Mouse (Mus musculus): Measurements from ENCODE around the gene Olfr49. TPM values are rescaled to one million over a fixed set of nuclear protein-coding genes. Genes with fewer than 3 reads are reported as not detected.

The Olfr49 gene
- polyA plus RNA-seq, 1 experiment from 2014 or later, result not detected

GRCm38 (mm10) chr14:54276446-54276845 is 8.3 kb downstream of the Olfr49 start:
- Histone ChIP-seq H3K4me2 (no peak overlapping the region), H3K4me3 (no peak overlapping the region), H3K9ac (no peak overlapping the region), H3K36me3 (no peaks in the 10 kb centered on the region), H3K27ac (no peak overlapping the region), H3K4me1 (no peaks in the 10 kb centered on the region), H3K9me3 (no peaks in the 10 kb centered on the region), H3K27me3 (no peaks in the 10 kb centered on the region)
- ATAC-seq (ENCODE audit: borderline replicate concordance, extremely low read depth, low FRiP score, low TSS enrichment), result no peak
- WGBS, result 83% methylated on average over 2 of the region's 2 CpGs

- ATAC-seq (ENCODE audit: borderline replicate concordance, extremely low read depth, low FRiP score, low TSS enrichment), result no peak
- no peak overlapping the region for H3K4me2 ChIP-seq
- WGBS, result 79% methylated on average over 3 of the region's 3 CpGs
- H3K4me1 ChIP-seq, result no peaks in the 10 kb centered on the region
- no peak overlapping the region for H3K9ac ChIP-seq
- no peaks in the 10 kb centered on the region for H3K27me3 ChIP-seq
- H3K4me3 ChIP-seq, result no peak overlapping the region
- H3K9me3 ChIP-seq, result no peaks in the 10 kb centered on the region
- H3K27ac ChIP-seq, result no peak overlapping the region
- peaks cover 3% of the 10 kb centered on the region; the same call in 1 of the 2 replicates for H3K36me3 ChIP-seq
Measured at GRCm38 (mm10) chr14:54272696-54273095, 12.0 kb downstream of the Olfr49 start.

GRCm38 (mm10) chr14:54271976-54272606 is 12.6 kb downstream of the Olfr49 start:
- H3K4me3 ChIP-seq, result no peak overlapping the region
- H3K9me3 ChIP-seq, result no peaks in the 10 kb centered on the region
- H3K27me3 ChIP-seq, result no peaks in the 10 kb centered on the region
- H3K4me2 ChIP-seq, result no peak overlapping the region
- WGBS, result 75% methylated on average over 3 of the region's 3 CpGs
- H3K36me3 ChIP-seq, result peaks cover 3% of the 10 kb centered on the region; the same call in 1 of the 2 replicates
- ATAC-seq (ENCODE audit: borderline replicate concordance, extremely low read depth, low FRiP score, low TSS enrichment), result no peak
- H3K27ac ChIP-seq, result no peak overlapping the region
- H3K9ac ChIP-seq, result no peak overlapping the region
- H3K4me1 ChIP-seq, result no peaks in the 10 kb centered on the region

- no peaks in the 10 kb centered on the region for H3K4me1 ChIP-seq
- H3K36me3 ChIP-seq, result peaks cover 3% of the 10 kb centered on the region; the same call in 1 of the 2 replicates
- ATAC-seq (ENCODE audit: borderline replicate concordance, extremely low read depth, low FRiP score, low TSS enrichment), result no peak
- H3K27me3 ChIP-seq, result no peaks in the 10 kb centered on the region
- H3K27ac ChIP-seq, result no peak overlapping the region
- H3K4me3 ChIP-seq, result no peak overlapping the region
- no peak overlapping the region for H3K4me2 ChIP-seq
- no peak overlapping the region for H3K9ac ChIP-seq
- 86% methylated on average over 3 of the region's 3 CpGs for WGBS
- H3K9me3 ChIP-seq, result no peaks in the 10 kb centered on the region
Measured at GRCm38 (mm10) chr14:54270413-54270812, 14.3 kb downstream of the Olfr49 start.

GRCm38 (mm10) chr14:54269566-54269965 is 15.2 kb downstream of the Olfr49 start:
- WGBS, result 91% methylated on average over 3 of the region's 3 CpGs
- no peaks in the 10 kb centered on the region for H3K27me3 ChIP-seq
- no peak overlapping the region for H3K4me3 ChIP-seq
- H3K27ac ChIP-seq, result no peak overlapping the region
- peaks cover 3% of the 10 kb centered on the region; the same call in 1 of the 2 replicates for H3K36me3 ChIP-seq
- H3K9me3 ChIP-seq, result no peaks in the 10 kb centered on the region
- no peaks in the 10 kb centered on the region for H3K4me1 ChIP-seq
- H3K9ac ChIP-seq, result no peak overlapping the region
- no peak overlapping the region for H3K4me2 ChIP-seq
- no peak for ATAC-seq (ENCODE audit: borderline replicate concordance, extremely low read depth, low FRiP score, low TSS enrichment)

GRCm38 (mm10) chr14:54267966-54268365 is 16.8 kb downstream of the Olfr49 start:
- no peak for ATAC-seq (ENCODE audit: borderline replicate concordance, extremely low read depth, low FRiP score, low TSS enrichment)
- Histone ChIP-seq H3K9ac (no peak overlapping the region), H3K27ac (no peak overlapping the region), H3K4me1 (no peaks in the 10 kb centered on the region), H3K27me3 (no peaks in the 10 kb centered on the region), H3K9me3 (no peaks in the 10 kb centered on the region), H3K4me3 (no peak overlapping the region), H3K36me3 (peaks cover 3% of the 10 kb centered on the region; the same call in 1 of the 2 replicates), H3K4me2 (no peak overlapping the region)
- 91% methylated on average over 10 of the region's 10 CpGs for WGBS

- no peaks in the 10 kb centered on the region for H3K9me3 ChIP-seq
- no peak overlapping the region for H3K4me2 ChIP-seq
- no peak overlapping the region for H3K4me3 ChIP-seq
- H3K4me1 ChIP-seq, result no peaks in the 10 kb centered on the region
- H3K27me3 ChIP-seq, result no peaks in the 10 kb centered on the region
- peaks cover 3% of the 10 kb centered on the region; the same call in 1 of the 2 replicates for H3K36me3 ChIP-seq
- WGBS, result 72% methylated on average over 6 of the region's 6 CpGs
- no peak for ATAC-seq (ENCODE audit: borderline replicate concordance, extremely low read depth, low FRiP score, low TSS enrichment)
- no peak overlapping the region for H3K9ac ChIP-seq
- no peak overlapping the region for H3K27ac ChIP-seq
Measured at GRCm38 (mm10) chr14:54265951-54266350, 18.8 kb downstream of the Olfr49 start.

- peaks cover 2% of the 10 kb centered on the region for H3K4me1 ChIP-seq
- H3K27me3 ChIP-seq, result no peaks in the 10 kb centered on the region
- peaks cover 3% of the 10 kb centered on the region; the same call in 1 of the 2 replicates for H3K36me3 ChIP-seq
- H3K4me2 ChIP-seq, result no peak overlapping the region
- whole genome bisulfite sequencing, result 58% methylated on average over 10 of the region's 10 CpGs
- no peaks in the 10 kb centered on the region for H3K9me3 ChIP-seq
- no peak overlapping the region for H3K27ac ChIP-seq
- ATAC-seq (ENCODE audit: borderline replicate concordance, extremely low read depth, low FRiP score, low TSS enrichment), result no peak
- H3K4me3 ChIP-seq, result no peak overlapping the region
- no peak overlapping the region for H3K9ac ChIP-seq
Measured at GRCm38 (mm10) chr14:54265093-54265492, 19.6 kb downstream of the Olfr49 start.

- H3K9ac ChIP-seq, result no peak overlapping the region
- no peak overlapping the region for H3K4me2 ChIP-seq
- no peaks in the 10 kb centered on the region for H3K27me3 ChIP-seq
- H3K36me3 ChIP-seq, result peaks cover 3% of the 10 kb centered on the region; the same call in 1 of the 2 replicates
- peaks cover 10% of the 10 kb centered on the region for H3K4me1 ChIP-seq
- H3K9me3 ChIP-seq, result no peaks in the 10 kb centered on the region
- no peak overlapping the region for H3K27ac ChIP-seq
- no peak overlapping the region for H3K4me3 ChIP-seq
- no peak for ATAC-seq (ENCODE audit: borderline replicate concordance, extremely low read depth, low FRiP score, low TSS enrichment)
- 88% methylated on average over 7 of the region's 7 CpGs for WGBS
Measured at GRCm38 (mm10) chr14:54264231-54264630, 20.5 kb downstream of the Olfr49 start.

GRCm38 (mm10) chr14:54263099-54263498 is 21.6 kb downstream of the Olfr49 start:
- Histone ChIP-seq H3K4me3 (no peak overlapping the region), H3K4me2 (no peak overlapping the region), H3K27me3 (no peaks in the 10 kb centered on the region), H3K27ac (no peak overlapping the region), H3K9me3 (no peaks in the 10 kb centered on the region), H3K36me3 (peaks cover 1% of the 10 kb centered on the region; the same call in 1 of the 2 replicates), H3K4me1 (peaks cover 17% of the 10 kb centered on the region), H3K9ac (no peak overlapping the region)
- WGBS, result 88% methylated on average over 6 of the region's 6 CpGs
- no peak for ATAC-seq (ENCODE audit: borderline replicate concordance, extremely low read depth, low FRiP score, low TSS enrichment)

- no peak for ATAC-seq (ENCODE audit: borderline replicate concordance, extremely low read depth, low FRiP score, low TSS enrichment)
- Histone ChIP-seq H3K4me2 (no peak overlapping the region), H3K9me3 (no peaks in the 10 kb centered on the region), H3K27ac (no peak overlapping the region), H3K9ac (no peak overlapping the region), H3K4me1 (peaks cover 17% of the 10 kb centered on the region), H3K27me3 (no peaks in the 10 kb centered on the region), H3K36me3 (no peaks in the 10 kb centered on the region; the same call in 1 of the 2 replicates), H3K4me3 (no peak overlapping the region)
- 87% methylated on average over 8 of the region's 8 CpGs for WGBS
Measured at GRCm38 (mm10) chr14:54262622-54263021, 22.1 kb downstream of the Olfr49 start.

- WGBS, result 96% methylated on average over 2 of the region's 2 CpGs
- H3K9ac ChIP-seq, result no peak overlapping the region
- no peaks in the 10 kb centered on the region for H3K9me3 ChIP-seq
- no peak for ATAC-seq (ENCODE audit: borderline replicate concordance, extremely low read depth, low FRiP score, low TSS enrichment)
- no peaks in the 10 kb centered on the region for H3K36me3 ChIP-seq
- H3K4me1 ChIP-seq, result peaks cover 17% of the 10 kb centered on the region
- H3K27me3 ChIP-seq, result no peaks in the 10 kb centered on the region
- no peak overlapping the region for H3K4me3 ChIP-seq
- no peak overlapping the region for H3K4me2 ChIP-seq
- H3K27ac ChIP-seq, result no peak overlapping the region
Measured at GRCm38 (mm10) chr14:54261386-54261785, 23.4 kb downstream of the Olfr49 start.
